Mouse (Mus musculus): ENCODE measurements at regions not wholly inside any gene's neighbourhood (a gene's known extent, or its start where the extent isn't known, plus 50 kb on each side); places are given as distances from the start of the nearest gene placed in this dataset.

DNA sequence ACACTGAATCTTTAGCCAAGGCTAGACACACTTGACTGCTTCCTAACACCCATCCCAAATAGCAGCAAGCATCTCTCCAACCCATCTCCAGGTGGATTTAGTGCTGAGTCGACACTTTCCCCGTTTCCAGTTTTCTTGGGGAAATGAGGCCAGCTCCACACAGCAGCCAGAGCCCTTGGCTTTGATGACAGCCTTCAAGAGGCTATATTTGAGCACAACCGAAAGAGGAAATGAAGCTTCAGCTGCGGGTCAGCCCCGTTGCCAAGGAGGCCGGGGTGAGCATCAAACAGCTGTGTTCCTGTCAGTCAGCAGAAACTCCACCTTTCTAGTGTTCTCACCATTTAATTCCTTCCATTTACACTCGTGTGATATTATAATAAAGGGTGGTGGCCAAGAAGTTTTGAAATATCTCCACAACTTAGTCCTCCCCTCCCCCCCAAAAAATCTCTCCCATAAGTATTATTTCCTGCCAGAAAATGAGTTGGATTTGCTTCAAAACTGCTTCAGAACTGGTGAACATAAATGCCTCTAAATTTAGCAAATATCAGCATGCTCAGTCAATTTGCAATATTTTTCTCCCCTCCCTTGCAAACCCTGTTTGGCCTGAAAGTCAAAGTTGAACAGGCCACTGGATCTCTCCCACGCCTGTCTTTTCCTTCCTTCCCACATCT lies 226.1 kb downstream of the Qk start:
- Histone ChIP-seq H3K9ac (ENCODE audit: insufficient read depth, low read depth) (no peak overlapping the region), H3K27me3 (replicated peaks) (no peaks in the 10 kb centered on the region), H3K4me1 (ENCODE audit: control insufficient read depth in 1 of 2, insufficient read depth in 2 of 2) (peaks cover 5 to 23% of the 10 kb centered on the region in 2 experiments), H3K36me3 (replicated peaks in 1 of 2; ENCODE audit: control insufficient read depth in 1 of 2, insufficient read depth in 1 of 2, low read length in 1 of 2) (no peaks in the 10 kb centered on the region), H3K9me3 (replicated peaks; ENCODE audit: low read length) (peaks cover 8% of the 10 kb centered on the region), H3K4me2 (ENCODE audit: insufficient read depth, low read depth, poor library complexity, severe bottlenecking) (peak overlapping the region; percentile 60), H3K4me3 (replicated peaks in 1 of 3; ENCODE audit: low read depth in 2 of 3, low read length in 2 of 3, poor library complexity in 1 of 3) (no peak overlapping the region), H3K79me2 (replicated peaks; ENCODE audit: control insufficient read depth, extremely low read depth, insufficient read depth, poor library complexity, severe bottlenecking) (no peaks in the 10 kb centered on the region), H3K27ac (ENCODE audit: insufficient read depth, low read depth) (peak overlapping the region; percentile 60)
- dilution Hi-C loops (cut with MboI; ENCODE audit: extremely low pct_ligation_motif_present, extremely low pct_unique_long_range_greater_than_20kb, low sequenced_read_pairs) (no loop called here), in situ Hi-C loops (cut with MboI; ENCODE audit: low pct_ligation_motif_present, low pct_unique_long_range_greater_than_20kb, low sequenced_read_pairs) (loop anchor here (25.0 kb wide), 1 partner anchor 219 kb away; the partner anchor contains the start of gene Qk)
- DNase-seq (ENCODE audit: extremely low read depth): peak; percentile 86
- TF ChIP-seq NRF1 (IDR thresholded peaks at IDR 0.05; ENCODE audit: low read depth, low read length) (no peak), UBTF (IDR thresholded peaks at IDR 0.05; ENCODE audit: low read depth, low read length) (no peak), ZC3H11A (IDR thresholded peaks at IDR 0.05; ENCODE audit: low read depth, low read length) (no peak), MEF2A (IDR thresholded peaks at IDR 0.05; ENCODE audit: borderline replicate concordance, low read depth, low read length) (peak; percentile 94), ELF1 (IDR thresholded peaks at IDR 0.05; ENCODE audit: low read depth, low read length) (peak; percentile 49), E2F4 (IDR thresholded peaks at IDR 0.05; ENCODE audit: insufficient replicate concordance, low read depth, low read length) (no peak), MXI1 (IDR thresholded peaks at IDR 0.05; ENCODE audit: low read depth, low read length) (peak; percentile 71; the same call in 1 of the 2 replicates), ZKSCAN1 (IDR thresholded peaks at IDR 0.05; ENCODE audit: borderline replicate concordance, low read depth, low read length) (no peak), SIN3A (IDR thresholded peaks at IDR 0.05; ENCODE audit: low read length) (peak; percentile 99), KAT2A (IDR thresholded peaks at IDR 0.05; ENCODE audit: insufficient replicate concordance, low read length) (no peak), POLR2A (IDR thresholded peaks at IDR 0.05; ENCODE audit: low read depth, low read length) (no peak), JUN (IDR thresholded peaks at IDR 0.05; ENCODE audit: insufficient read depth, low read depth, low read length) (no peak), ETS1 (conservative IDR thresholded peaks at IDR 0.05; ENCODE audit: low read depth, low read length) (peak; percentile 95), IRF4 (IDR thresholded peaks at IDR 0.05; ENCODE audit: low read depth, low read length) (peak; percentile 96), CHD1 (IDR thresholded peaks at IDR 0.05; ENCODE audit: low read depth, low read length) (no peak), JUND (conservative IDR thresholded peaks at IDR 0.05; ENCODE audit: low read depth, low read length) (no peak), NELFE (IDR thresholded peaks at IDR 0.05; ENCODE audit: low read depth, low read length) (no peak), GABPA (IDR thresholded peaks at IDR 0.05; ENCODE audit: insufficient replicate concordance, low read depth, low read length) (no peak), TCF12 (IDR thresholded peaks at IDR 0.05; ENCODE audit: low read depth, low read length) (peak; percentile 93), PAX5 (IDR thresholded peaks at IDR 0.05; ENCODE audit: low read length) (no peak), CHD2 (IDR thresholded peaks at IDR 0.05; ENCODE audit: low read length) (0 out of 2 replicates have a peak, but pooled peaks have one; percentile 32), MAFK (IDR thresholded peaks at IDR 0.05; ENCODE audit: insufficient replicate concordance, low read length) (peak; percentile 99), TBP (conservative IDR thresholded peaks at IDR 0.05; ENCODE audit: low read depth, low read length) (no peak), BHLHE40 (IDR thresholded peaks at IDR 0.05; ENCODE audit: low read depth, low read length) (peak; percentile 55), ZNF384 (IDR thresholded peaks at IDR 0.05; ENCODE audit: low read depth, low read length) (no peak), MAZ (IDR thresholded peaks at IDR 0.05; ENCODE audit: low read depth, low read length) (no peak), MYC (IDR thresholded peaks at IDR 0.05; ENCODE audit: low read depth, low read length) (no peak), MAX (IDR thresholded peaks at IDR 0.05; ENCODE audit: low read length) (no peak), EP300 (IDR thresholded peaks at IDR 0.05; ENCODE audit: low read length) (peak; percentile 93), RAD21 (IDR thresholded peaks at IDR 0.05; ENCODE audit: low read depth, low read length) (no peak; the same call in 1 of the 2 replicates)
